Mouse (Mus musculus): ENCODE data around the gene Zbp1. TPM values are rescaled to one million over a fixed set of nuclear protein-coding genes. Genes with fewer than 3 reads are reported as not detected.

The Zbp1 gene
- polyA plus RNA-seq, 1 experiment from 2014 or later, result 3.1 TPM

- WGBS, result 84% methylated on average over 8 of the region's 8 CpGs
- ATAC-seq (replicated peaks; ENCODE audit: extremely low read depth, insufficient read depth, low FRiP score), result no peak
- Histone ChIP-seq H3K4me3 (ENCODE audit: low read length) (no peak overlapping the region), H3K9ac (ENCODE audit: low read length) (no peak overlapping the region), H3K36me3 (ENCODE audit: control insufficient read depth, insufficient read depth) (no peaks in the 10 kb centered on the region), H3K27me3 (ENCODE audit: control insufficient read depth, insufficient read depth, low read length) (no peaks in the 10 kb centered on the region), H3K27ac (ENCODE audit: low read length) (no peak overlapping the region), H3K4me2 (ENCODE audit: low read depth, low read length) (no peak overlapping the region), H3K9me3 (replicated peaks; ENCODE audit: control insufficient read depth, low read length) (no peaks in the 10 kb centered on the region), H3K4me1 (ENCODE audit: control insufficient read depth, insufficient read depth, low read length) (no peaks in the 10 kb centered on the region)
Measured at GRCm38 (mm10) chr2:173163380-173163779, 55.3 kb downstream of the Zbp1 start.

- WGBS, result 48% methylated on average over 24 of the region's 24 CpGs
- Histone ChIP-seq H3K4me3 (ENCODE audit: low read length) (no peak overlapping the region), H3K4me1 (ENCODE audit: control insufficient read depth, insufficient read depth, low read length) (no peaks in the 10 kb centered on the region), H3K9me3 (replicated peaks; ENCODE audit: control insufficient read depth, low read length) (no peaks in the 10 kb centered on the region), H3K4me2 (ENCODE audit: low read depth, low read length) (peak overlapping the region; percentile 22; the same call in 1 of the 2 replicates), H3K27me3 (ENCODE audit: control insufficient read depth, insufficient read depth, low read length) (no peaks in the 10 kb centered on the region), H3K27ac (ENCODE audit: low read length) (peak overlapping the region; percentile 14; the same call in 1 of the 2 replicates), H3K36me3 (ENCODE audit: control insufficient read depth, insufficient read depth) (no peaks in the 10 kb centered on the region), H3K9ac (ENCODE audit: low read length) (no peak overlapping the region)
- peak; percentile 79 for ATAC-seq (replicated peaks; ENCODE audit: extremely low read depth, insufficient read depth, low FRiP score)
Measured at GRCm38 (mm10) chr2:173159354-173160311, 59.1 kb downstream of the Zbp1 start.

- no peaks in the 10 kb centered on the region for H3K4me1 ChIP-seq (ENCODE audit: control insufficient read depth, insufficient read depth, low read length)
- H3K4me2 ChIP-seq (ENCODE audit: low read depth, low read length), result no peak overlapping the region
- 81% methylated on average over 19 of the region's 19 CpGs for WGBS
- no peaks in the 10 kb centered on the region for H3K36me3 ChIP-seq (ENCODE audit: control insufficient read depth, insufficient read depth)
- H3K9ac ChIP-seq (ENCODE audit: low read length), result no peak overlapping the region
- H3K4me3 ChIP-seq (ENCODE audit: low read length), result no peak overlapping the region
- no peak for ATAC-seq (replicated peaks; ENCODE audit: extremely low read depth, insufficient read depth, low FRiP score)
- no peak overlapping the region for H3K27ac ChIP-seq (ENCODE audit: low read length)
- no peaks in the 10 kb centered on the region for H3K9me3 ChIP-seq (replicated peaks; ENCODE audit: control insufficient read depth, low read length)
- no peaks in the 10 kb centered on the region for H3K27me3 ChIP-seq (ENCODE audit: control insufficient read depth, insufficient read depth, low read length)
Measured at GRCm38 (mm10) chr2:173158390-173159055, 60.2 kb downstream of the Zbp1 start.

- no peaks in the 10 kb centered on the region for H3K36me3 ChIP-seq (ENCODE audit: control insufficient read depth, insufficient read depth)
- H3K27me3 ChIP-seq (ENCODE audit: control insufficient read depth, insufficient read depth, low read length), result no peaks in the 10 kb centered on the region
- no peaks in the 10 kb centered on the region for H3K9me3 ChIP-seq (replicated peaks; ENCODE audit: control insufficient read depth, low read length)
- no peak overlapping the region for H3K9ac ChIP-seq (ENCODE audit: low read length)
- H3K4me2 ChIP-seq (ENCODE audit: low read depth, low read length), result no peak overlapping the region
- H3K4me1 ChIP-seq (ENCODE audit: control insufficient read depth, insufficient read depth, low read length), result peaks cover 1% of the 10 kb centered on the region; the same call in 1 of the 2 replicates
- H3K27ac ChIP-seq (ENCODE audit: low read length), result no peak overlapping the region
- 94% methylated on average over 4 of the region's 4 CpGs for WGBS
- no peak for ATAC-seq (replicated peaks; ENCODE audit: extremely low read depth, insufficient read depth, low FRiP score)
- H3K4me3 ChIP-seq (ENCODE audit: low read length), result no peak overlapping the region
Measured at GRCm38 (mm10) chr2:173157871-173158270, 60.9 kb downstream of the Zbp1 start.

DNA sequence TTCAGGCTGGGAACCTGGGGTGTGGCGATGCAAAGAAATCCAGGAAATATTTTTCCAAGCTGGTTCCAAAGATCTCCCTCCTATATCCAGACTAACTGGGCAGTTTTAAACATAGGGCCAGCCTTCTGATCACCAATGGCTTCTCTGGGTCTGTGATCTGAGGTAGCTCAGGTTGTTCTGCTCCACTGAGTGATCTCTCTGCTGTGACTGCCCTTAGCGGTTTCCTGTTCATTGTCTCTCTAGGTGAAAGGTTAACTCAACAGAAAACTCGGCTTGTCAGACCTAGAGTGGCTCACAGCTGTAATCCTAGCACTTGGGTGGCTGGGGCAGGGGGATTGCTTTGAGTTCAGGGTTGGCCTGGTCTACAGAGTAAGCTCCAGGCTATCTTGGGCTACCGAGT, 61.3 kb downstream of the Zbp1 start:
- Histone ChIP-seq H3K4me3 (ENCODE audit: low read length) (no peak overlapping the region), H3K27ac (ENCODE audit: low read length) (no peak overlapping the region), H3K9me3 (replicated peaks; ENCODE audit: control insufficient read depth, low read length) (no peaks in the 10 kb centered on the region), H3K36me3 (ENCODE audit: control insufficient read depth, insufficient read depth) (no peaks in the 10 kb centered on the region), H3K27me3 (ENCODE audit: control insufficient read depth, insufficient read depth, low read length) (no peaks in the 10 kb centered on the region), H3K4me1 (ENCODE audit: control insufficient read depth, insufficient read depth, low read length) (peaks cover 6% of the 10 kb centered on the region; the same call in 1 of the 2 replicates), H3K9ac (ENCODE audit: low read length) (no peak overlapping the region), H3K4me2 (ENCODE audit: low read depth, low read length) (no peak overlapping the region)
- ATAC-seq (replicated peaks; ENCODE audit: extremely low read depth, insufficient read depth, low FRiP score), result no peak
- WGBS, result 63% methylated on average over 4 of the region's 4 CpGs

DNA sequence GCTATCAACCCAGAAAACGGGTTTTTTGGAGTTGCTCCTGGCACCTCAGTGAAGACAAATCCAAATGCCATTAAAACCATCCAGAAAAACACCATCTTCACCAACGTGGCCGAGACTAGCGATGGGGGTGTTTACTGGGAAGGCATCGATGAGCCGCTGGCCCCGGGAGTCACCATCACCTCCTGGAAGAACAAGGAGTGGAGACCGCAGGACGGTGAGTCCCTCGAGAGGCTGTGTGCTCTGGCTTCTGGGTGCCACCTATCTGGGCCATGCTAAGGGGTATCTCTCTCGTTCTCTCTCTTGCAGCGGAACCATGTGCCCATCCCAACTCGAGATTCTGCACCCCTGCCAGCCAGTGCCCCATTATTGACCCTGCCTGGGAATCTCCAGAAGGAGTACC, 61.8 kb downstream of the Zbp1 start:
- H3K4me2 ChIP-seq (ENCODE audit: low read depth, low read length), result no peak overlapping the region
- 83% methylated on average over 13 of the region's 13 CpGs for WGBS
- H3K4me3 ChIP-seq (ENCODE audit: low read length), result no peak overlapping the region
- no peak overlapping the region for H3K27ac ChIP-seq (ENCODE audit: low read length)
- H3K4me1 ChIP-seq (ENCODE audit: control insufficient read depth, insufficient read depth, low read length), result peaks cover 6% of the 10 kb centered on the region; the same call in 1 of the 2 replicates
- H3K36me3 ChIP-seq (ENCODE audit: control insufficient read depth, insufficient read depth), result no peaks in the 10 kb centered on the region
- no peaks in the 10 kb centered on the region for H3K9me3 ChIP-seq (replicated peaks; ENCODE audit: control insufficient read depth, low read length)
- no peak overlapping the region for H3K9ac ChIP-seq (ENCODE audit: low read length)
- no peak for ATAC-seq (replicated peaks; ENCODE audit: extremely low read depth, insufficient read depth, low FRiP score)
- H3K27me3 ChIP-seq (ENCODE audit: control insufficient read depth, insufficient read depth, low read length), result no peaks in the 10 kb centered on the region

Other genes starting within 250 kb of the Zbp1 start
- 0.69 and 1.6 TPM in 2 replicates for gene Spo11, start 241.2 kb downstream of the Zbp1 start, polyA plus RNA-seq (2015; fragmentation: Nextera tagmentation; extraction: Ambion mirVana)
- gene Rae1, start 218.8 kb downstream of the Zbp1 start, polyA plus RNA-seq (2015; fragmentation: Nextera tagmentation; extraction: Ambion mirVana), result 95.8 and 103 TPM in 2 replicates
- 130 and 146 TPM in 2 replicates for gene Rbm38, start 198.4 kb downstream of the Zbp1 start, polyA plus RNA-seq (2015; fragmentation: Nextera tagmentation; extraction: Ambion mirVana)
- 0.64 and 0.83 TPM in 2 replicates for gene Ctcfl, start 99.4 kb downstream of the Zbp1 start, polyA plus RNA-seq (2015; fragmentation: Nextera tagmentation; extraction: Ambion mirVana)
- gene Pck1, start 65.9 kb downstream of the Zbp1 start, polyA plus RNA-seq (2015; fragmentation: Nextera tagmentation; extraction: Ambion mirVana), result 0.13 and 0.16 TPM in 2 replicates
- 4.1 and 4.3 TPM in 2 replicates for gene Pmepa1, start 57.6 kb upstream of the Zbp1 start, polyA plus RNA-seq (2015; fragmentation: Nextera tagmentation; extraction: Ambion mirVana)